Mouse (Mus musculus) right cerebral cortex, adult 2 months (tissue): ENCODE measurements at regions not wholly inside any gene's neighbourhood (a gene's known extent, or its start where the extent isn't known, plus 50 kb on each side); places are given as distances from the start of the nearest gene placed in this dataset.
A peak's percentile ranks its signal among the peaks of the same experiment; 100 is the strongest.

Experiments used
- DNase-seq, 2 experiments: peaks; one replicate each; pipeline ENCODE4 v3.0.0; 2021 to 2022; ENCODE audit warnings: low spot score in 2 of 2

- no peak for DNase-seq
These were observed 165.5 kb upstream of the Ubash3b start for GRCm38 (mm10) chr9:41326772-41327560.

DNA sequence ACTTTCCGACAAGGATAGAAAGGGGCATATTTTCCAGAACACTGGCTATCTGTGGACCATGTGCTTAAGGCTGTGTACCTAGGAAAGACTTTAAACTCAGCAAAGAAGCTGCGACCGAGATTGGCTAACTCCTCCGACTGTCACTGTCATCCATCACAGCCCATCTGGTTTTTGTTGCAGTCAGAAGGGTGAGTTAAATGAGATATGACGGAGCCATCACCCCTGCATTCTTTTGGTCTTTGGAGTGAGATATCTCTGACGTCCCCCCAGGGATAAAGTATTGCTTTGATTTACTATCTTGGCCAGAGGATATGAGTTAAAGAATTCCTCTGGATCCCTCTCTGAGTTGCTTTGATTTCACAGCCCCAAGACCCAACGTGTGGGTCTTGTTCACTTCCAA lies 160.0 kb upstream of the Ubash3b start:
- DNase-seq = no peak

- DNase-seq = no peak
These were observed 157.6 kb upstream of the Ubash3b start for GRCm38 (mm10) chr9:41319066-41319465.

DNA sequence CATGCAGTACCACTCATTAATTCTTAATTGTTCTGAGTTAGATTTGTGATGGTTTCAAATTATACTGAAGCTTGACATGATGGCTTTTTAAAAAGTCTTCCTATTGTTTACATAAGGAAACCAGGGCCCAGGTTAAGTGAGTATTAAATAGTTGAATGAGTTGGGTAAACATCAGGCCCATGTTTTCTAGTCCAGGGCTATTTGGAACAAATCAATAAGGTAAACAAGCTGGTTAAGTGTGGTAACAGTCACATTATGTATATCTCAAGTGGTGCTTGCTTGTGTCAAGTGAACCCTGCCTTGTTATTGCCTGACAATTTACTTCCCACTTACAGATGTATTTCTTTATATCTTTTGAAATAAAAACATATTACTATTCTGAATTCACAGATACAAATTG lies 144.7 kb upstream of the Ubash3b start:
- no peak for DNase-seq

GRCm38 (mm10) chr9:41303494-41303828 lies 142.0 kb upstream of the Ubash3b start:
- DNase-seq = no peak

DNA sequence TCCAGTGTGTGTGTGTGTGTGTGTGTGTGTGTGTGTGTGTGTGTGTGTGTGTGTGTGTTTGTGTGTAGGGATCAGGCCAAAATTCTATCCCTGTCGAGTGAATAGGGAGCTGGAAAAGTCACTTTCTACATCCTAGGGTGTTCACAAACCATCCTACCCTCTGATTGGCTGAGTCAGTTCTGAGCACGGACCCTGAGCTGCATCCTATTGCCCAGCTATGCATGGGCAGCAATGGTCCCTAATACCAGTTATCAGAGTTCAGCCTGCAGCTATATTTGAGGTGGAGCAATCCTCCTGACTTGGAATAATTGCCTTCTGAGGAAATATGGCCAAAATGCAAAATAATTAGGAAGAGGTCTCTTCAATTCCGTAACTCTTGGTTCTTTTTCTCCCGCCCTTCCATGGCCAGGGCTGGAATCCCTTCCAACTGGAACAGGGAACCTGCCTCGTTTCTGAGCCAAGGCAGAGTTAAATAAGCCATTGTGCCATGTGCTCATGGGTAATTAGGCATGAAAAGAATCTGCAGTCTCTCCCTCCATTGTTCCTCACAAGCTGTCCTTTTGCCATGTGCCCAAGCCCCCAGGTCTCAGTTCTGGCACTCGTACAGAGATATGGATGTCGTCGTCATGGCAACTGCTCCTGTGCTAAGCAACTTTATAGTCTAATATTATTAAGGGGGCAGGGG lies 141.5 kb upstream of the Ubash3b start:
- DNase-seq = no peak

DNA sequence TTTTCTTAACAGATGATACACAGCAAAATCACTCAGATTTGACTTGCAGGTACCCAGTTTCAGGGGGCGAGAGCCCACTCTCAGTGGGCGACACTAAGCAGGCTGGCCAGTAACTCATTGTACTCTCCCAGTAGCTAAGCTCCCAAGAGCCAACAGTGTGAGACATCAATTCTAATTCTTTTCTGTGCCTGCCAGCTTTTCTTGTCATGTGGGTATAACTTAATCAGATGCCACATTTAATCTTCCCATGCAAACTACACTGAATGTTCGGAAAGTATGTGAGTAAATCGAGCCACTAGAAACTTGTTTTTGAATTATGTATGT lies 124.6 kb upstream of the Ubash3b start:
- no peak for DNase-seq

DNA sequence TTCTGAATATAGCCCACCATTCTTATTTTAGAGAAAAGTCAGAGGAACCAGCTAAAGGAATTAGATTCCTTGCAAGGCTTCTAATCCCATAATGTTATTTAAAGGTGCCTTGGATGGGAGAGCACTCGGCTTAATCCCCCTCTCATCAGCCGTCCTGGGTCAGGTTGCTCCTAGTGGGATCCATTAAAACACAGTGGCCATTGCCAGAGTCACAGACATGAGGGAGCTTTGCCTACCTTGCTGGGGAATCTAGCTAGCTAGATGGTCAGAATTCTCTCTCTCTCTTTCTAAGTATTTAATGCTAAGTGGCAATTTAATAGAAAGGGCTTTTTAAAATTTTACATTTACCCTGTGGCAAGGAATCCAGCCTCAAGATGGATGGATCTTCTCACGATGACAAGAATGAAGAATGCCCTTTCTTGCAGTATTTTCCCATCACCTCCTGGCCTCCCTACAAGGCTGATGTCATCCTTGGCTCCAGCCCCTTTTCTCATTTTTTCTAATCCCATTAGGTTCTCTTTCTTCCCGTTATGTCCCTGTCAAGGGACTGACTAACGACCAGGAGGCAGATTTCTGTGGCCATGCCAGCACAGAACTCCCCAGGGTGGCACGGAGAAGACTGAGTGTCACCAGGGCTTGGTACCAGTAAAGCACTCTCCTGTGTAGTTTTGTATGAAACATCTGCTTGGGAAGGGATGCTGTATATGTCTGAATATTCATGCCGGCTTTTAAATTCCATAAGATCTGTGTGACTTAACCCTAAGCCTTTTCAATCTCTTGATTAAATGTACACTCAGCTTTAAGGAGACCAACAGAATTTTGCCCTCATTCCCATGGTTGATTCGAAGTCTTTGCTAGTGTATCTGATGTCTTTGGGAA lies 124.0 kb upstream of the Ubash3b start:
- no peak for DNase-seq

GRCm38 (mm10) chr9:41277726-41278125 lies 116.2 kb upstream of the Ubash3b start:
- DNase-seq = no peak

DNA sequence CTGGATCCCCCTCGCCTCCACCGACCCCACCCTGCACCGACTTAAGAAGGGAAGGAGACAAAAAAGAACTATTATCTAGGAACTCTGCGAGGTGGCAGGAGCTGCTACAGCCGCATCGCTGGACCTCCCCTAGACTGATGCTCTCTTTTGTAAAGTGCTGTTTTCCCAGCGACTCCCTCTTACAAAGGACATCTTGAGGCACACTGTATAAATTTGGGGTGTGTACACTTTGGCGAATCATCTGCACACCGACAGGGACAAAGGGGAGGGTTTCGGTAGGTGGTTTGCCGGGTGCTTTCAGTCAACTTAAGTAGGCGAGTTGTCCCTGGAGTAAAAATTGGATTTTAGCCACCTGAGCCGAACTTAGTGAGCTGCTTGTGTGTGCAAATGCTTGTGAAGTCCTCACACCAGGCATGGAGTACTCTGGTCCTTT lies 112.4 kb upstream of the Ubash3b start:
- no peak for DNase-seq

GRCm38 (mm10) chr9:41273171-41273781 lies 111.8 kb upstream of the Ubash3b start:
- DNase-seq = no peak

DNA sequence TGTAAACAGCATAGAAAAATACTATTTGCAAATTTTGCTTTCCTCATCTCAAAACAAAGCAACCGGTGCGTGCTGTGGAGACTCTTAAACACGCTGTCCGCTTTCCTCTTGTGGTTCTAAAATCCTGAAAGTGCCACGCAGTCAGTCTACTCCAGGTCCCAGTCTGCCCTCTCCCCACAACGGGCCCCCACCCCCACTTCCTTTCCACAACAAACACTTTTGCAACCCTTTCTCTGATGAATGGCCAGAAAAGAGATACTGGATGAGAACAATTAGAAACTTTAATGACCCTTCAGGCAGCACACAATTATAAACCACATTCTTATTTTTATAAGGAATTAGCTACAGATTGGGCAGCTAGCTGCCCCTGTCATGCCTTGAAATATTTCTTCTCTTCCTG lies 111.1 kb upstream of the Ubash3b start:
- DNase-seq = no peak

DNA sequence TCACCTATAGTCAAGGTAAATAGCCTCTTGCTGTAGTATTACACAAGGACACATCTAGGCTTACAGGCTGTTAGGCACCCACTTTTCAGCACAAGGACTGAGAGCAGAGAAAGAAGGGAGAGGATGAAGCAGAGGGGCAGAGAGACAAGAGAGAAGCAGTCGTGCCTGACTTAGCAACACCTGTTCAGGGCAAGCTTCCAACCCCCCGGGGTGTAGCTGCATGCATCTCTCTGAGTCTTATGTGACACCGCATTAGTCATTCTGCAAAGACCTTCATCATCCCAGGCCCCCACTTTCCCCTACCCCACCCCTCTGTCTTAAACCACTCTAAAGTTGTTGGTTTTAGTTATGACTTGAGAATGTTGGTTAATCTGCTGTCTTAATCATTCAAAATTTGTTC lies 106.6 kb upstream of the Ubash3b start:
- no peak for DNase-seq

DNA sequence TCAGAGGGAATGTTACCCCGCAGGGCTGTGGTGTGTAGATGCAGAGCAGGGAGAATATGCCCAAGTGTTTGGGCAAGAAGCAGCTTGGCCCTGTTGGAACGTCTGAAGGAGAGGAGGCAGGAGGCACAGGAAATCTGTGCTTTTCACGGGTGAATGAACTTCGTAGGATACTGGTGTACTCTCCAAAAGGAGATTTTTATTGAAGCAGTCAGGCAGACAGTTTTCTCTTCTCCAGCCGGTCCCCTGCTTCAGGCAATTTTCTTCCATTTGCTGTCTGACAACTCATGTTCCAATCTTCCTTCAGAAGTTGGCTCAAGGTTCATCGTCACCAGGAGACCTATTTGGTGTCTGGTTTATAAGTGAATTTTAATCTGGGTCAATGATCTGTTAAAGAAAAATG lies 103.0 kb upstream of the Ubash3b start:
- no peak for DNase-seq

DNA sequence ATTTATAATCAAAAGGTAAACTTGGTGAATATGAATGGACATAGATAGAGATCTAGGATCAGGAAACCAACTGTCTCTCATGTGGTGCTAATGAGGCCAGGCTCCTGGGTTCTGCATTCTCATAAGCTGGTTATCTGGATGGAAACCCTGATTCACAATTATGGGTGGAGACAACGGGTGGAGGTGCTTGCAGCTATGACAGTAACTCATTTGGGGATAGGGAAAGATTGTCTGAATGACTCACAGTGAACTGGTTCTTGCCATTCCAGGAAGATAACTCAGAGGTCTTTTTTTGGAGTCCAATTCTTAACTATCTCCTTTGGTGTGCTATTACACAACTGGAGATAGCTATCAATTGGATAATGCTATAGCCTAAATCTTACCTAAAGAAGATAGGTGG lies 95.7 kb upstream of the Ubash3b start:
- no peak for DNase-seq

DNA sequence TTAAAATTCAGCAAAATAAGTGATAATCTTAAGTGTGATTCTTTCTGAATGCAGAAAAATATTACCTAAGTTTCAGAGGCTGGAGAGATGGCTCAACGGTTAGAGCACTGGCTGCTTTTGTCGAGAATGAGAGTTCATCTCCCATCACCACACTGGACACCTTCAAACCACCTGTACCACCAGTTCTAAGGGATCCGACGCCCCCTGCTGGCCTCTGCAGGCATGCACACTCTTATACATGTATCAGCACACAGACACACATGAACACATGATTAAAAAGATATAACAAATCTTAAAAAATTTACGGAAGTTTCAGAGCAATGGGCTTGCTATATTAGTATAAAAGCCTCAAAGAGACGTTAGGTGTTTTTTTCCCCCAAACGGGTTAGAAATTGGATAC lies 80.9 kb upstream of the Ubash3b start:
- DNase-seq = no peak

DNA sequence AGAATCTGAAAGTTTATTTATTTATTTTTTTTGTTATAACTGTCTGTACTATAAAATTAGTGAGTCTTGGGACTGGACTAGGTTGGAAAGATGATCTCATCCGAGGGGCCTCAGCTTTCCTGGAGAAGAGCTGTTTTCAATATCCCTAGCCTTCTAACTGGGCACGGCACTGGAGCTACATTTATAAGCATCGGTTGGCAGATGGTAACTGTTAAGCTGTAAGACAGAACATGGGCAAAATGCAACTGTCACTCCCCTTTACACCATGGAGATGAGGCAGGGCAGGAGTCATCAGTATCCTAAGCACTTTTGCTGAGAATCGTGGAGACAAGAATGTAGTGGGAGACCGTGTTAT lies 77.6 kb upstream of the Ubash3b start:
- DNase-seq = no peak

GRCm38 (mm10) chr9:41238395-41239096 lies 77.0 kb upstream of the Ubash3b start:
- DNase-seq = no peak

- no peak for DNase-seq
These were observed 75.8 kb upstream of the Ubash3b start for GRCm38 (mm10) chr9:41237265-41237664.

GRCm38 (mm10) chr9:41229225-41229582 lies 67.7 kb upstream of the Ubash3b start:
- DNase-seq = no peak

DNA sequence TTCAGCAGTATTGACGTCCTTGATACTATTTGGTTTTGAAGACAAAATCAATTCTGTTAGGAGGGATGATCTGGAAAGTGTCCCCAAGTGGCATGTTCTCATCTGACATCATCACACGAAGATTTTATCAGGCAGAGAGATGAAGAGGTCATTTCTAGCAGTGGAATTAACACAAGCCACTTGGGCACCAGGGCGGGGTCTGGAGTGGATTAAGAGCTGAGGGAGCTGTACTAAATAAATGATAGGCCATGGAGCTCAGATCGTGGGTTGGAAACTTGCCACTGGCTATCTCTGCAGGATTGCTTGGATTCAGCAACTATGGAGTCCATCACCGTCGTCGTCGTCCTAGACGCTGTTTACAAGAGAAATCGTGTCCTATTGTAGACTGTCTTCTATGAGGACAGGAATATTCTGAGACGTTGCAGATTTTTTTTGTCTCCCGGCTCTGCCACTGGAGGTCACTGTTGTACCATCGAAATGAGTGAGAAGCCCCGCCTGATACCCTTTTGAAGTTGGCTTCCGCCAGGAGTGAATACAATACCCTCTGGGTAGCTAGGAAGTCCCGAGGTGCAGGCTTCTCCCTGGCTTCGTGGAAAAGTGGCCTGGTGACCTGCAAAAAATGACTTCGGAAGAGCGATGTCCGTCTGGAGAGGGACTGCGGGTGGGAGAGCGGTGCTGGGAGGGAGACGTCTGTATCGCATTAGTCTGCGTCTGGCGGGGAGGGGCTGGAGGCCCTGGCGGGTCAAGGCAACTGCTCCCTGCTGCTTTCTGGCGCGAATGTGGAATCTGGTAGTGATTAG lies 67.1 kb upstream of the Ubash3b start:
- peak; percentile 95 to 98 for DNase-seq
